Comparison of ENCODE assay signal across 11 mouse cellular contexts in the genomic region with DNA sequence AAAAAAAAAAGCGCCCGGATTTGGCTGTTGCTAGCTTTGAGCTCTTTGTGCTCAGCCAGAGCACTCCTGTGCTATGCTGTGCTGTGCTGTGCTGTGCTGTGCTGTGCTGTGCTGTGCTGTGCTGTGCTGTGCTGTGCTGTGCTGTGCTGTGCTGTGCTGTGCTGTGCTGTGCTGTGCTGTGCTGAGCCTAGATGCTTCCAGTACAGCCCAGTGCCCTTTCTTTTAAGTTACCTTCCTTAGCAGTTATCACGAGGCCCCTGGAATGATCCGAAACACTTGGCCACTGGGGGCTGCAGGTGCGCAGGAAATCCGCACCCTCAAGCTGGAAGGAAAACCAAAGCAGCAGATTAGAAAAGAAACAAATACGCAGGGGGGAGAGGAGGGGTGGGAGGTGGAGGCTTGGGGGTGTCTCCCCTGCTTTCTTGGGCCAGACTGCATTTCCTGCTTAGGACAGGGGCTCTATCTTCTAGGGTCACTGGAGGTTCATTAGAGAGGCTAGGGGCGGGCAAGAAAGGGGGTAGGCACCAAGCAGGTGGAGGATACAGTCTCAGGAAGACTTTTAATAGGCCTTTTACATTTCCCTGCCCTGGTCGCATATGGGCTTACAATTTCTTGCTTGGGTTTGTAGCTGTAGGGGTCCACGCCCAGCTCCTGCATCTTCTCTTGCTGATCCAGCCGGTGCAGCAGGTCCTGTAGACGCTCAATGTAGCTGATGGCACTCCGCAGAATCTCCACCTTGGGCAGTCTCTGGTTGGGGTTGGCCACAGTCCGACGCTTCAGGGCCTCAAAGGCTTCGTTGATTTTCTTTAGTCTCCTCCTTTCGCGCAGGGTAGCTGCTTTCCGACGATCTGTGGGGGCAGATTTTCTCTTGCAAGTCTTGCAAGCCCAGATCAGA. TPM values are rescaled to one million over a fixed set of nuclear protein-coding genes. Genes with fewer than 3 reads are reported as not detected.
DNase-seq lines count a peak whose midpoint lies in the region; ATAC-seq and TF ChIP-seq lines count a peak whose summit lies in the region.
"Had no signal": no experiment of that assay in that cellular context is flagged by ENCODE, and none has a peak within 500 bp of the region (broad histone marks: within the 10 kb centered on the region; RNA-seq: fewer than 3 reads in every experiment).

No protein-coding gene starts in this region.

- TF ChIP-seq CTCF in layer of hippocampus, adult 2 months (conservative IDR thresholded peaks at IDR 0.05), result no peak

- peak overlapping the region; percentile 36 for H3K4me2 ChIP-seq in embryonic facial prominence, embryonic 15.5 days (replicated peaks)
- H3K4me2 ChIP-seq in intestine, embryonic 16.5 days (ENCODE audit: low read depth, low read length), result peak overlapping the region; percentile 53
- H3K4me2 ChIP-seq in neural tube, embryonic 15.5 days, result peak overlapping the region; percentile 49

- H3K27me3 ChIP-seq in embryonic facial prominence, embryonic 15.5 days, result 0 out of 2 replicates have a peak, but pooled peaks cover 7% of the 10 kb centered on the region
- no peaks in the 10 kb centered on the region for H3K27me3 ChIP-seq in intestine, embryonic 16.5 days (replicated peaks; ENCODE audit: control insufficient read depth, insufficient read depth, low read length)
- no peaks in the 10 kb centered on the region for H3K27me3 ChIP-seq in neural tube, embryonic 15.5 days (replicated peaks)

- H3K9ac ChIP-seq in embryonic facial prominence, embryonic 15.5 days, result no peak overlapping the region
- H3K9ac ChIP-seq in intestine, embryonic 16.5 days (ENCODE audit: low read depth, low read length), result 0 out of 2 replicates have a peak overlapping the region, but pooled peaks have one; percentile 14
- no peak overlapping the region for H3K9ac ChIP-seq in neural tube, embryonic 15.5 days (replicated peaks)

- WGBS in embryonic facial prominence, embryonic 15.5 days, result 38% methylated on average over 20 of the region's 20 CpGs
- WGBS in intestine, embryonic 16.5 days, result 53% methylated on average over 20 of the region's 20 CpGs
- WGBS in neural tube, embryonic 15.5 days, result 56% methylated on average over 20 of the region's 20 CpGs

- H3K36me3 ChIP-seq in embryonic facial prominence, embryonic 15.5 days, result no peaks in the 10 kb centered on the region
- no peaks in the 10 kb centered on the region for H3K36me3 ChIP-seq in intestine, embryonic 16.5 days (ENCODE audit: control insufficient read depth, insufficient read depth, low read length)
- no peaks in the 10 kb centered on the region for H3K36me3 ChIP-seq in neural tube, embryonic 15.5 days

- H3K4me3 ChIP-seq in layer of hippocampus, adult 2 months, result peak overlapping the region; percentile 36
- peak overlapping the region; percentile 23 for H3K4me3 ChIP-seq in embryonic facial prominence, embryonic 15.5 days (replicated peaks)
- peak overlapping the region; percentile 33 for H3K4me3 ChIP-seq in intestine, embryonic 16.5 days (ENCODE audit: low read length)
- peak overlapping the region; percentile 23 for H3K4me3 ChIP-seq in neural tube, embryonic 15.5 days (replicated peaks)

- no peak for ATAC-seq in embryonic facial prominence, embryonic 15.5 days (ENCODE audit: insufficient number of reproducible peaks, low FRiP score, low TSS enrichment, low read depth)
- peak; percentile 50 for ATAC-seq in intestine, embryonic 16.5 days
- no peak for ATAC-seq in neural tube, embryonic 15.5 days (ENCODE audit: low FRiP score)
- ATAC-seq in monocyte, adult 5-6 weeks (replicated peaks; ENCODE audit: insufficient number of reproducible peaks, low FRiP score, low TSS enrichment, poor library complexity, severe bottlenecking), result no peak

- H3K9me3 ChIP-seq in embryonic facial prominence, embryonic 15.5 days (replicated peaks), result no peaks in the 10 kb centered on the region
- no peaks in the 10 kb centered on the region for H3K9me3 ChIP-seq in intestine, embryonic 16.5 days (ENCODE audit: control insufficient read depth, low read length)
- no peaks in the 10 kb centered on the region for H3K9me3 ChIP-seq in neural tube, embryonic 15.5 days (replicated peaks)

- DNase-seq in layer of hippocampus, adult 2 months (ENCODE audit: low spot score in 2 of 2), result no peak
- no peak for DNase-seq in layer of hippocampus, adult 11-12 months (ENCODE audit: low spot score)
- no peak for DNase-seq in thymus, postnatal 14 days
- DNase-seq in urinary bladder, postnatal 10 days (ENCODE audit: low spot score), result no peak
- DNase-seq: cerebellum, adult 2 months; heart, postnatal 36 days; lung, postnatal 4 days had no signal

- H3K27ac ChIP-seq in layer of hippocampus, adult 2 months, result no peak overlapping the region
- no peak overlapping the region for H3K27ac ChIP-seq in embryonic facial prominence, embryonic 15.5 days (replicated peaks)
- H3K27ac ChIP-seq in intestine, embryonic 16.5 days (ENCODE audit: low read length), result no peak overlapping the region
- no peak overlapping the region for H3K27ac ChIP-seq in neural tube, embryonic 15.5 days (replicated peaks)

- no peaks in the 10 kb centered on the region for H3K4me1 ChIP-seq in embryonic facial prominence, embryonic 15.5 days
- H3K4me1 ChIP-seq in intestine, embryonic 16.5 days (ENCODE audit: control insufficient read depth, insufficient read depth, low read length), result no peaks in the 10 kb centered on the region; the same call in 1 of the 2 replicates
- H3K4me1 ChIP-seq in neural tube, embryonic 15.5 days, result no peaks in the 10 kb centered on the region

RNA-seq across cellular contexts. Expression of gene Myf6, which starts 0.7 kb away (rescaled TPM):
- total RNA-seq in layer of hippocampus, adult 2 months (2021), result not detected
- 8.8 and 11.6 TPM in 2 replicates for polyA plus RNA-seq in embryonic facial prominence, embryonic 15.5 days (2015; fragmentation: Nextera tagmentation; extraction: Ambion mirVana)
- polyA plus RNA-seq in intestine, embryonic 16.5 days (2015; fragmentation: Nextera tagmentation; extraction: Ambion mirVana), result not detected in 2 replicates
- 0.75 and 0.84 TPM in 2 replicates for polyA plus RNA-seq in neural tube, embryonic 15.5 days (2015; fragmentation: Nextera tagmentation; extraction: Ambion mirVana)
- total RNA-seq in monocyte, adult 5-6 weeks (2017), result not detected in 3 replicates
- total RNA-seq: heart, postnatal 36 days had no signal
- polyA plus RNA-seq: cerebellum, adult 2 months had no signal

RNA-seq across cellular contexts. Expression of gene Myf5, which starts 7.9 kb away (rescaled TPM):
- total RNA-seq in layer of hippocampus, adult 2 months (2021), result not detected
- 17.9 and 20.4 TPM in 2 replicates for polyA plus RNA-seq in embryonic facial prominence, embryonic 15.5 days (2015; fragmentation: Nextera tagmentation; extraction: Ambion mirVana)
- polyA plus RNA-seq in intestine, embryonic 16.5 days (2015; fragmentation: Nextera tagmentation; extraction: Ambion mirVana), result 0.06 TPM in 1 of 2 replicates, not detected in the other
- 0.74 and 1.1 TPM in 2 replicates for polyA plus RNA-seq in neural tube, embryonic 15.5 days (2015; fragmentation: Nextera tagmentation; extraction: Ambion mirVana)
- total RNA-seq in monocyte, adult 5-6 weeks (2017), result not detected in 3 replicates
- total RNA-seq: heart, postnatal 36 days had no signal
- polyA plus RNA-seq: cerebellum, adult 2 months had no signal
